Mouse (Mus musculus) hindbrain, embryonic 10.5 days (tissue): ENCODE measurements around the gene Fggy. TPM values are rescaled to one million over a fixed set of nuclear protein-coding genes. Genes with fewer than 3 reads are reported as not detected.

Experiments
- DNase-seq: peaks from one replicate; pipeline ENCODE4 v3.0.0-alpha.2; 2017; ENCODE audit warnings: low spot score
- H3K27ac ChIP-seq: fragments of 300-500 bp; sonication (generic); 2 replicates; pipeline ENCODE4 v1.5.1; 2016; ENCODE audit warnings: mild to moderate bottlenecking, moderate library complexity
- H3K27me3 ChIP-seq: fragments of 300-500 bp; sonication (generic); 2 replicates; pipeline ENCODE4 v1.6.1; 2016; ENCODE audit warnings: mild to moderate bottlenecking; ENCODE audit not compliant: poor library complexity, insufficient read depth, severe bottlenecking
- H3K36me3 ChIP-seq: fragments of 300-500 bp; sonication (generic); 2 replicates; pipeline ENCODE4 v1.6.1; 2016; ENCODE audit warnings: mild to moderate bottlenecking, moderate library complexity
- H3K4me1 ChIP-seq: fragments of 300-500 bp; sonication (generic); replicated peaks from 2 replicates; pipeline ENCODE4 v1.6.1; 2016; ENCODE audit warnings: mild to moderate bottlenecking
- H3K4me3 ChIP-seq: fragments of 300-500 bp; sonication (generic); 2 replicates; pipeline ENCODE4 v1.5.1; 2016; ENCODE audit warnings: mild to moderate bottlenecking, moderate library complexity
- H3K9me3 ChIP-seq: fragments of 300-500 bp; sonication (generic); 2 replicates; pipeline ENCODE4 v1.6.1; 2016; ENCODE audit warnings: mild to moderate bottlenecking, moderate library complexity
- WGBS: fragments of 180-500 bp; shearing (Covaris S2); methylation state at CpG from one replicate; pipeline ENCODE4 v1.1.7; 2016; 5-methylcytosine and 5-hydroxymethylcytosine counted together
- polyA plus RNA-seq: library from polyadenylated mRNA; unstranded; fragments of >200 nt; fragmentation: Nextera tagmentation; extraction: Ambion mirVana; gene quantifications from 2 replicates; pipeline ENCODE4 v1.2.1, GENCODE M21; 2016

Fggy gene
- polyA plus RNA-seq, 1 experiment from 2014 or later: 7.5 TPM

- H3K27ac ChIP-seq: peak overlapping the region; percentile 74; the same call in 1 of the 2 replicates
- H3K36me3 ChIP-seq: no peaks in the 10 kb centered on the region
- peaks cover 45% of the 10 kb centered on the region for H3K4me1 ChIP-seq
- H3K27me3 ChIP-seq: no peaks in the 10 kb centered on the region
- no peak overlapping the region for H3K4me3 ChIP-seq
- 36% methylated on average over 6 of the region's 6 CpGs for WGBS
- DNase-seq: no peak
- H3K9me3 ChIP-seq: no peaks in the 10 kb centered on the region
Measured at GRCm38 (mm10) chr4:95898714-95899113, 341.4 kb downstream of the Fggy start.

GRCm38 (mm10) chr4:95899926-95900712 is 342.8 kb downstream of the Fggy start:
- Histone ChIP-seq H3K27me3 (no peaks in the 10 kb centered on the region), H3K27ac (peak overlapping the region; percentile 75), H3K4me3 (no peak overlapping the region), H3K4me1 (peaks cover 45% of the 10 kb centered on the region), H3K36me3 (no peaks in the 10 kb centered on the region), H3K9me3 (no peaks in the 10 kb centered on the region)
- WGBS: 55% methylated on average over 4 of the region's 4 CpGs
- DNase-seq: no peak

DNA sequence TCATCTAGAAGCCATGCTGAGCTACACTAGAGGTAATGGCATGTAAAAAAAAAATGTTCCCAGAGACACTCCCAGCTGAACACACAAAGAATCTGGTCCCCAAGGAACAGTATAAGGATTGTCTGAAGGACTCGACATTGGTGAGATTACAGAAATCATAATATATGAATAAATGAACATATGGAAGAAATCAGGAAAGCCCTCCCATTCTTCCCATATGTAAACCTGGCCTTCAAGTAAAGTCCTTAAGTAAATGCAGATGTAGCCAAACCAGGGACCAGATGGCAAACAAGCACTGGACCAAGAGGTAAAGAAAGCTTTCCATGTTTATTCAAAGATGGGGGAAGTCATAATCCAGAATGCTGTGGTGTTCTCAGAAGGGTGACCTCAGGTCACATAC is 343.5 kb downstream of the Fggy start:
- no peak overlapping the region for H3K4me3 ChIP-seq
- H3K27me3 ChIP-seq: no peaks in the 10 kb centered on the region
- 0 out of 2 replicates have a peak overlapping the region, but pooled peaks have one; percentile 75 for H3K27ac ChIP-seq
- H3K4me1 ChIP-seq: peaks cover 45% of the 10 kb centered on the region
- no peak for DNase-seq
- WGBS: 52% methylated on average over 1 of the region's 1 CpGs
- no peaks in the 10 kb centered on the region for H3K36me3 ChIP-seq
- H3K9me3 ChIP-seq: no peaks in the 10 kb centered on the region

GRCm38 (mm10) chr4:95906141-95906540 is 348.8 kb downstream of the Fggy start:
- 0 out of 2 replicates have a peak, but pooled peaks cover 6% of the 10 kb centered on the region for H3K4me1 ChIP-seq
- H3K9me3 ChIP-seq: no peaks in the 10 kb centered on the region
- DNase-seq: no peak
- no peaks in the 10 kb centered on the region for H3K27me3 ChIP-seq
- H3K4me3 ChIP-seq: no peak overlapping the region
- H3K27ac ChIP-seq: no peak overlapping the region
- no peaks in the 10 kb centered on the region for H3K36me3 ChIP-seq

GRCm38 (mm10) chr4:95909689-95910654 is 352.7 kb downstream of the Fggy start:
- Histone ChIP-seq H3K27me3 (no peaks in the 10 kb centered on the region), H3K27ac (no peak overlapping the region)
- no peak for DNase-seq

GRCm38 (mm10) chr4:95913026-95913425 is 355.7 kb downstream of the Fggy start:
- WGBS: 89% methylated on average over 1 of the region's 1 CpGs
- H3K4me3 ChIP-seq: no peak overlapping the region
- no peaks in the 10 kb centered on the region for H3K9me3 ChIP-seq
- H3K4me1 ChIP-seq: peaks cover 29% of the 10 kb centered on the region
- DNase-seq: no peak
- H3K27ac ChIP-seq: no peak overlapping the region
- no peaks in the 10 kb centered on the region for H3K27me3 ChIP-seq
- H3K36me3 ChIP-seq: no peaks in the 10 kb centered on the region

More at GRCm38 (mm10) chr4:95909689-95910654, 352.7 kb downstream of the Fggy start:
- WGBS: 73% methylated on average over 2 of the region's 2 CpGs
- H3K9me3 ChIP-seq: no peaks in the 10 kb centered on the region
- 0 out of 2 replicates have a peak, but pooled peaks cover 6% of the 10 kb centered on the region for H3K4me1 ChIP-seq
- no peak overlapping the region for H3K4me3 ChIP-seq
- H3K36me3 ChIP-seq: no peaks in the 10 kb centered on the region

- Histone ChIP-seq H3K4me3 (no peak overlapping the region), H3K36me3 (no peaks in the 10 kb centered on the region), H3K9me3 (no peaks in the 10 kb centered on the region), H3K27me3 (no peaks in the 10 kb centered on the region; the same call in 1 of the 2 replicates), H3K27ac (peak overlapping the region; percentile 66), H3K4me1 (peaks cover 30% of the 10 kb centered on the region)
- WGBS: 47% methylated on average over 8 of the region's 8 CpGs
- peak; percentile 41 for DNase-seq
Measured at GRCm38 (mm10) chr4:95915628-95916579, 358.6 kb downstream of the Fggy start.

DNA sequence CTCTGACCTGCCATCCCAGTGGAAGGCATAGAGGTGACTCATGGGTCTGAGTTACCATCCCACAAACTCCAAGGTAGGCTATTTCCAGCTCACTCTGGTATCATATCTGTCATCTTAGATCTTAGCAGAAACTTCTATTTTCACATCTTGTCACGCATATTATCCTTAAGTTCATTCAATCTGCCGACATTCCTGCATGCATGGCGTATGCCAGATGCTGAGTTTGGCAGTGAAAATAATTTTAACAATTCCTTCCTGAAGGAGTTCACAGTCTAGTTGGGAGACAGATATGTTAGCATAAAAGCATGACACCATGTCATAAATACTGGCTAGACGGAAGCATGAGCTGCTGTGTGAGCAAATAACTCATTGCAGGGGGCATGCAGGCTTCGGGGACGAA is 360.4 kb downstream of the Fggy start:
- Histone ChIP-seq H3K4me1 (peaks cover 30% of the 10 kb centered on the region), H3K27me3 (no peaks in the 10 kb centered on the region; the same call in 1 of the 2 replicates), H3K9me3 (no peaks in the 10 kb centered on the region), H3K36me3 (no peaks in the 10 kb centered on the region), H3K4me3 (no peak overlapping the region), H3K27ac (no peak overlapping the region; the same call in 1 of the 2 replicates)
- DNase-seq: no peak
- 82% methylated on average over 6 of the region's 6 CpGs for WGBS

- Histone ChIP-seq H3K9me3 (no peaks in the 10 kb centered on the region), H3K27me3 (no peaks in the 10 kb centered on the region; the same call in 1 of the 2 replicates), H3K27ac (no peak overlapping the region), H3K4me3 (no peak overlapping the region), H3K36me3 (no peaks in the 10 kb centered on the region), H3K4me1 (peaks cover 27% of the 10 kb centered on the region)
- WGBS: 87% methylated on average over 4 of the region's 4 CpGs
- DNase-seq: no peak
Measured at GRCm38 (mm10) chr4:95920448-95920847, 363.1 kb downstream of the Fggy start.

GRCm38 (mm10) chr4:95924210-95925184 is 367.2 kb downstream of the Fggy start:
- Histone ChIP-seq H3K27ac (no peak overlapping the region), H3K9me3 (no peaks in the 10 kb centered on the region), H3K27me3 (no peaks in the 10 kb centered on the region), H3K36me3 (no peaks in the 10 kb centered on the region), H3K4me1 (no peaks in the 10 kb centered on the region), H3K4me3 (no peak overlapping the region)
- DNase-seq: peak; percentile 79
- 17% methylated on average over 7 of the region's 7 CpGs for WGBS

DNA sequence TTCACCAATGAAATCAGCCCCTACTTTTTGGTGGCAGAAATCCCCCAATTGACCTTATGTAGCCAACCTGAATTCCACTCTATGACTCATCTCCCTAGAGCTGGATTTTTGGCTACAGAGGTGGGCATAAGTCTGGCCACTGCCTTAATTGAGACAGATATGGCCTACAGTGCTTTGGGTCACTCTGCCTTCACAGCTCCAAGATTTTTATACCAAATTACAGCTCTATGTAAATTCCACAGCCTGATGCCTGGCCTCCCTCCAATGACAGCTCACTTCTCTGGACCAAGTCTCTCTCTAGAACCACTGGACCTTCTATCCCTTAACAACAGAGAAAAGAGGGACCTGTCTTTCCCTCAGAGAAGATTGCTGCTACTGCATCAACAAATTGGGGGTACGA is 371.5 kb downstream of the Fggy start:
- H3K4me3 ChIP-seq: no peak overlapping the region
- no peaks in the 10 kb centered on the region for H3K9me3 ChIP-seq
- no peaks in the 10 kb centered on the region for H3K27me3 ChIP-seq
- WGBS: 90% methylated on average over 1 of the region's 1 CpGs
- H3K27ac ChIP-seq: no peak overlapping the region
- no peak for DNase-seq
- no peaks in the 10 kb centered on the region for H3K4me1 ChIP-seq
- no peaks in the 10 kb centered on the region for H3K36me3 ChIP-seq
